Mouse (Mus musculus) heart, postnatal 10 days (tissue): ENCODE data around the gene 0610040J01Rik. TPM values are rescaled to one million over a fixed set of nuclear protein-coding genes. Genes with fewer than 3 reads are reported as not detected.
A peak's percentile ranks its signal among the peaks of the same experiment; 100 is the strongest.

Experiments
- DNase-seq, 2 experiments: peaks; one replicate each; pipeline ENCODE4 v3.0.0; 2021
- intact Hi-C: fragments of 180-260 bp; cut with DNase I; formaldehyde crosslinking; loops from one replicate; pipeline ENCODE4 v1.15.1; 2025
- total RNA-seq, 2 experiments: library from RNA; stranded (reverse); gene quantifications; 2 replicates each; pipeline ENCODE4 v1.2.3; 2021

0610040J01Rik gene
- total RNA-seq, 2 experiments from 2014 or later: 0.93 to 1.2 TPM

DNA sequence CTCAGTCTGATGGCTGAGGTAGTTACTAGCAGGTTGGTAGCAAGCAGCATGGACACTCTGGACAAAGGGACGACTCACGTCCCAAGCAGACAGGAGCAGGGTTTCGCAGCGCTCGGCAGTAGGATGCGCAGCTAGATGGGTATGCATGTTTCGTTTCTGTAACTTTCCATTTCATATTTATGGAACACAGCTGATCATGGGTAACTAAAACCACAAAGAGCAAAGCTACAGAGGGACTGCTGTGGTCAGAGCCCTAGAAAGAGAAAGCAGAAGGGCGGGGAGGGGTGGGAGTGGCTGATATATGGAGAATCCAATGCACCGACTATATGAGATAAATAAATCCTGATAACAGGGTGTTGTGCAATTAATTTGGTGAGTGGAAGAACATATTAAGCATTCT, 131.1 kb downstream of the 0610040J01Rik start:
- intact Hi-C loops: no loop called here
- DNase-seq: no peak

DNA sequence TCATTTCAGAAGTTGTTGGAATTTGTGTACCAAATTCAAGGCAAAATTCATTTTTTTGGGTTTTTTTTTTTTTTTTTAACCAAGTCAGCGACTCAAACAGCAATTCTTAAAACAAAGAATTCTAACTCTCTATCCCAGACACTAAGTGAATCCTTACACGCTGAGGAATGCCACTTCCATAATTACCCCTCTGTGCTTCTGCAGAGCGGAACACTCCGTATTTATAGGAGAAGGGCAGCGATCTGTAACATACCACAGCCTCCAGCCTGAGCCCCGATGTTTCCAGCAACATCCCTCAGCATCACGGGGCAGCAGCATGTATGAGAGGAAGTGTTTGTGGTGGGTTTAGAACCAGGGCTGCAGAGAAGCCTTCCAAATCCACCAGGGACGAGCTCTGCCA, 135.4 kb downstream of the 0610040J01Rik start:
- no peak for DNase-seq
- intact Hi-C loops: no loop called here

GRCm38 (mm10) chr5:63949195-63949594, 137.0 kb downstream of the 0610040J01Rik start:
- DNase-seq: peak in 1 of 2 experiments; percentile 47
- intact Hi-C loops: no loop called here

Other genes with a start within 250 kb of the 0610040J01Rik start
- not detected for gene Nwd2, start 163.3 kb upstream of the 0610040J01Rik start, total RNA-seq
- 10 to 100 TPM; 17.6 to 19.8 TPM for gene Rell1, start 156.5 kb downstream of the 0610040J01Rik start, total RNA-seq